Mouse (Mus musculus) cerebellum, adult 8-10 months (tissue): Measurements from ENCODE around the gene Olfr318.
"Not testable (repeated sequence)": the region's sequence is repeated elsewhere in the genome, so short reads cannot be mapped to it uniquely, and the experiment has no call there.

Source experiments
- DNase-seq: peaks from one replicate; pipeline ENCODE4 v3.0.0; 2022

The Olfr318 gene

DNA sequence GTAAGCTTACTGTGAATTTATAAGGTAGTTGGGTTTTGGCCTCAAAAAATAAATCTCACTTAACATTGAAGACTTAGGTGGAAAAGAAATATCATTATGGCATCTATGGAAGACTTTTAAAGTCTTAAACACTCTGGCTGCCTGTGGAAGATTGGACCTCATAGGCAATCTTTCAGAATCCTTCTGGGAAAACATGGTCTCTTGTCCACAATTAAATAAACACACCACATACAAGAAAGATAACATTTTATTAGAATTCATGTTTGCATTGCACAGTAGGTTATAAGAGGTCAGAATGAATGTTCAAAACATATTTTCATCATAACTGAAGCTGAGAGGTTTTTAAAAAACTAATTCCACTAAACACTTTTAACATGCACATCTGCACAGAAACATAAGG, at the start of gene Olfr318:
Olfr318 (minus strand) TSS at position 101 of the 400 bp plus-strand sequence.
- DNase-seq: no peak

DNA sequence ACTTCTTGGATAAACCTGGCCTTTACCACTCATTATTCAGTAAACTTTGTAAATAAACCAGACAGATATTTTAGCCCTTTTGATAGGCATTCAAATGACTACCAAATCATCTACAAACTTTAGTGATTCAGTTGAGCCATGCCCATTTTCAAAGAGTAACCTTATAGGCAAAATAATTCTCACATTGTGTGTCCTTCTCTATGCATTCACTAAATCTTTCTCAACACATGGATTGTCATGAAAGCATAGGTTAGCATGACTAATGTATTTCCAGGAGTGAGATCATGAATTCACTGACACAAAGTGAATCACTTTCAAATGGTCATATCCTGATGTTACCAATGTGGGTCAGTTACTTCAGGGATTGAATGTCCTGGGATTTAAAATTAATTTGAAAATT, 49.1 kb upstream of the Olfr318 start, which contains the start of gene Olfr315:
Olfr315 (plus strand) TSS at position 301 of the 400 bp plus-strand sequence.
- DNase-seq: no peak

DNA sequence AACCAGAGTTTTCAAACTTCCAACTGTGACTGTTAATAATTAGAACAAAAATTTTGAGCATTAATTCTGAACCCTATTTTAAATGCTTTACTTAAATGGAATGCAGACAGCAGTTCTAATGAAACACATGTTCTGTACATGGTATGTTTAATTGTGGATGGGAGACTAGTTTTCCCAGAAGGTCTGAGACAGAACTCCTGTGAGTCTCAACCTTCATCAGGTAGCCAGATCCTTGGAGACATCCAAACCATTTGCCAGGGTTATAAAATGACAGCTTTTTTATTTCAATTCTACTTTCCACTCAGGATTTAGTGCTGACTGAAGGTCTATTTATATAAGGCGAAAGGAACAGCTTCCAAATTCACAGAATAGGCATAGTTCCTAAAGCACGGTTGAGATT, 28.6 kb upstream of the Olfr318 start, which contains the start of gene Olfr316:
Olfr316 (plus strand) TSS at position 301 of the 400 bp plus-strand sequence.
- DNase-seq: no peak

DNA sequence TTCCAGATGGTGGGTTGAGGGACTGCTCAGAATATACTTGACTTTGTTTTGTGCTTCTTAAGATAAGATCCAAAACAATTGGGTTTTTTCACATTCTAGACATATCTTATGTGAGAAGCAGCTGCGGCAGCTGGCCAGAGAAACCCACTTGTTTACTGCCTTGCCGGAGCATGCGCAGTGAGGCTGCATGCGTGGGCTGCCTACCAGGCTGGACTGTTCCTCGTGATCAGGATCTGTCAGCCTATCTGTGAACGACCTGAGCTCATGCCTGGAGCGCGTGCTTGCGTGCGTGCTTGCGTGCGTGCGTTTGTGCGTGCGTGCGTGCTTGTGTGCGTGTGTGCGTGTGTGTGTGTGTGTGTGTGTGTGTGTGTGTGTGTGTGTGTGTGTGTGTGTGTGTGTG, 27.3 kb upstream of the Olfr318 start:
- not testable (repeated sequence) for DNase-seq

DNA sequence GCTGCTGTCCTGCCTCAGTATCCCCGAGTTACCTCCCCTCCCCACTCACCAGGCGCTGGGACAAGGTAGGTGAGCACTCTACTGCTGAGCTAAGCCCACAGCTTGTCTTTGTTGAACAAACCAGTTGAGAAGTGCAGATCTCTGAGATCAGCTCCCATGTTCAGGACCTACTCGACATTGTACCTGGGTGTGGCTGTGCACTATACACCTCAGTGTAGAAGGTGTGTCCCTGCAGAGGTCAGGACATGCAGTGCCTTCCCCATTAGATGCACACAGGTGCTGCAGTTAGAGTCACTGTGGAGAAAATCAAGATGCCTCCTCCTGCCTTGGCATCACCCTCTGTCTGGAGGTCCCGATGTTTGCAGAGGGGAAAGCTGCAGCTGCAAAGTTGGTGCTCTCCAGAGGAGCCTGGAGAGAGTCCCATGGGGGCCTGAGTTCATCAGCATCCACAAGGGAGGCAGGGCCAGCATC, 15.0 kb upstream of the Olfr318 start, which contains the start of gene Olfr317:
Olfr317 (minus strand) TSS at position 421 of the 471 bp plus-strand sequence.
- DNase-seq: no peak

DNA sequence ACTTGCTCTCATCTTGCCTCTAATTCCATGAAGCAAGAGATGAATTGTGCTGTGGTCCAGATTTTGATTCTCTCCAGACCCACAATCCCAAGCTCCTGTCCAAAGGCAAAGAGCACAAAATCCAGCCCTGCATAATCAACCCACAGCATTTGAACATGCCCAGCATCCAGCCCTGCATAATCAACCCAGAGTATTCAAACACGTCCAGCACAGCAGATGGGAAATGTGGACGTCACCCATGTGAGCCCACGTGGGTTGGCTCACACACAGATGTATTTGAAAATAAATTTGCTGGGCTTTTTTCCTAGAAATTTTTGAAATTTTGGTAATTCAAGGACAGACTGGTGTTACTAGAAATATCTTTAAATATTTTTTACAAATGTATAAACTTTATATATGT, 9.6 kb upstream of the Olfr318 start:
- DNase-seq: no peak

DNA sequence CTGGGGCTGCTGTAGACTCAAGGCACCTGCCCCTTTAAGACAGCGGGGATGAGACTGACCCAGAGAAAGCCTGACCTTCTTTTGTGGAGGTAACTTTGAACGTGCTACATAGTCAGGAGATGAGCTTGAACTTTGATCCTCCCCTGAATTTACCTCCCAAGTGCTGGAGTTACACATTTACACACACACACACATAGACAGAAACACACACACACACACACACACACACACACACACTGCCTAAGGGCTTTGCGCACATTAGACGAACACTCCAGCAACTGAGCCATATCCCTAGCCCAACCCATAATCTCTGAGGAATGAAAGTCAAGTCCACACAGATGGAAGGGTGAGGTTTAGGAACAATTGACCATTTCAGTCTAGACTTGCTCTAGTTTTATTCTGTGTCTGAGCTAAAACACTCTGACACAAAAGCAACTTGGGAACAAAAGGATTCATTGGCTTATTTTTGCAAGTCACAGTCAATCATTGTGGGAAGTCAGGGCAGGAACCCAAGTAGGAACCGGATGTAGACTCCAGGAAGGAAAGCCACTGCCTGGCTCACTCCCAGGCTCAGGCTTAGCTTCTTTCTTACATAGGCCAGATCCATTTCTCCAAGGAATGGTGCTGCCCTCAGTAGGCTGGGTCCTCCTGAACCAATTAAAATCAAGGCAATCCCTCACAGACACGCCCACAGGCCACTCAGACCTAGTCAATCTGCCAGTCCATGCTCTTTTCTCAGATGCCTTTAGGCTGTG, 4.3 kb upstream of the Olfr318 start:
- DNase-seq: not testable (repeated sequence)

DNA sequence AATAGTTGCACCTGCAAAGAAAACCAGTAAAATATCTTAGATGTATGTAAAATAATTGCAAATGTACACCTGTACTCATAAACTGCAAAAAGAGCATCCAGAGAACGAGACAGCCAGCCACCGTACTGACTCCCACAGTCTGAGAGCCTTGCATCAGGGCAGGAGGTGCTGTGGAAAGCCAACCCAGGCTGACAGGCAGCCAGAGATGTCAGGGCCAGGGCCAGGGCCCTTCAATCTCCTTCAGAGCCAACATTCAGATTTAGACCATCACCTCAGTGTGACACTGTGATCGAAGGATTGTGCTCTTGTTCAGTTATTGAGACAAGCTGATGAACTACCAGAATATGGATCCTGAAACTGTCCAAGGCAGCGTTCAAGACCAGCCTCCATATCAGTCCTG, 4.1 kb downstream of the Olfr318 start:
- DNase-seq: no peak

DNA sequence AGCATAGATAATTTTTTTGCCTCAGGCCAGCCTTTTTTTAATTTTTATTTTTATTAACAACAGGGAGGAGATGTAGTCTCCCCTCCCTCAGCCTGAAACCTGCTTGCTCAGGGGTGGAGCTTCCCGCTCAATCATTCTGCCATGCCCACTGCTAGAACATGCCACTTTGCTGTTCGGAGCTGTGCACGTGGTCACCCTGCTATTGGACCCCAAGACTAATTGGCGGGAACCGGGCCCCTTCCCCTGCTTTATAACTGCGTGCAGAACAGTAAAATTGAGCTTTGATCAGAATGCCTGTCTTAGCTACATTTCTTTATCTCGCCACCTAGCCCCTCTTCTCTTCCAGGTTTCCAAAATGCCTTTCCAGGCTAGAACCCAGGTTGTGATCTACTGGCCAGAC, 6.1 kb downstream of the Olfr318 start:
- DNase-seq: not testable (repeated sequence)

DNA sequence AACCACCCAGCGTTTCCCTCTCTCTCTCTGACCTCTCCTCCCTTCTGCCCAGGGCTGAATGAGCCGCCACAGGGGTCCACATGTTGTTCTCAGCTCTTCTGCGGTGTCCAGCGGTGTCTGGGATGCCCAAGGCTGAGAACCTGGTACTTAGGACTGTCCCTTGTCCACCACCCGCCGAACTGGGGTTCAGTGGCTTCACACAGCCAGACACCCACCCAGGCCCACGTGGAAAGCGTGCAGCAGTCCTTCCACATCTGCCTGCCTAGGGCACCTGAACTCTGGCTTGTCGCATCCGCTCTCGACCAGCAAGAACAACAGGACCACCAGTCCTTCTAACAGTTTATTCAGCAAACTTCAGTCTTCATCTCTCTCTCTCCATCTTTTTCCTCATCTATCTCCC, 14.7 kb downstream of the Olfr318 start:
- no peak for DNase-seq

DNA sequence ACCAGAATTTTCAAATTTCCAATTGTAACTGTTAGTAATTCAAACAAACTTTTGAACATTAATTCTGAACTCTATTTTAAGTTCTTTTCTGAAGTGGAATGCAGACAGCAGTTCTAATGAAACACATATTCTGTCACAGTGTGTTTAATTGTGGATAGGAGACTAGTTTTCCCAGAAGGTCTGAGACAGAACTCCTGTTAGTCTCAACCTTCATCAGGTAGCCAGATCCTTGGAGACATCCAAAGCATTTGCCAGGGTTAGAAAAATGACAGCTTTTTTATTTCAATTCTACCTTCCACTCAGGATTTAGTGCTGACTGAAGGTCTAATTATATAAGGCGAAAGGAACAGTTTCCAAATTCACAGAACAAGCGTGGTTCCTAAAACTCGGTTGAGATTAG, 25.0 kb downstream of the Olfr318 start, which contains the start of gene Olfr319:
Olfr319 (plus strand) TSS at position 301 of the 400 bp plus-strand sequence.
- no peak for DNase-seq

DNA sequence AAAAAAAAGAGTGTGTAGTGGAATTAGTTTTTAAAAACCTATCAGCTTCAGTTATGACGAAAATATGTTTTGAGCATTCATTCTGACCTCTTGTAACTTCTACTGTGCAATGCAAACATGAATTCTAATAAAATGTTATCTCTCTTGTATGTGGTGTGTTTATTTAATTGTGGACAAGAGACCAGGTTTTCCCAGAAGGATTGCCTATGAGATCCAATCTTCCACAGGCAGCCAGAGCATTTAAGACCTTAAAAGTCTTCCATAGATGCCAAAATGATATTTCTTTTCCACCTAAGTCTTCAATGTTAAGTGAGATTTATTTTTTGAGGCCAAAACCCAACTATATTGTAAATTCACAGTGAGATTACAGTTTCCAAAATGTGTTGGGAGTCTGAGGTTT, 43.0 kb downstream of the Olfr318 start, which contains the start of gene Olfr320:
Olfr320 (plus strand) TSS at position 301 of the 400 bp plus-strand sequence.
- no peak for DNase-seq

DNA sequence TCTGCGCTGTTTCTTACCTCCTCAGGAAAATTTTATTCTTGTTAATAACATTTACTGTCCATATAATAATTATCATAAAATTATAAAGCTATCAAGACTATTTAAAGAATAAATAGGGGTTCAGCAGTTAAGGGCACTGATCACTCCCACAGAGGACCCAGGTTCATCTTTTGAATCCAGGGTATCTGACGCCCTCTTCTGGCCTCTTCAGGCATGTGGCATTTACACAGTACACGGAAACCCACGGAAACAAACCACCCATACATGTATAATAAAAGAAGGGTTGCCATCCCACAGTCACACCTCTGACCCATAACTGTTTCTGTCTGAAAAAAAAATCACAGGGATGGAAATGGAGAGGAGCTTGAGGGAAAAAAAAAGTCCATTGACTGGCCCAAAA, 52.0 kb downstream of the Olfr318 start:
- no peak for DNase-seq

DNA sequence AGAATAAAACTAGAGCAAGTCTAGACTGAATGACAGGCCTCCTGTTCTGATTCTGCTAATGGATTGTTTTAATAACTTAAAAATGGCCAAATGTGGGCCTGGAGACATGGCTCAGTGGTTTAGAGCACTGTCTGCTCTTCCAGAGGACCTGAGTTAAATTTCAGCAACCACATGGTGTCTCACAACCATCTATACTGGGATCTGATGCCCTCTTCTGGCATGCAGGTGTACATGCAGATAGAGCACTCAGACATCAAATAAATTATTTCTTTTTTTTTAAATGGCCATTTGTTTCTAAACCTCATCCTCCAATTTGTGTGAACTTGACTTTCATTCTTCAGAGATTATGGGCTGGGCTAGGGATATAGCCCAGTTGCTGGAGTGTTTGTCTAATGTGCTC, 54.6 kb downstream of the Olfr318 start:
- no peak for DNase-seq
